Mouse (Mus musculus): ENCODE results near the gene Irs1.

GRCm38 (mm10) chr1:82320456-82320855, 29.2 kb upstream of the Irs1 start:
- TF ChIP-seq USF1 (IDR thresholded peaks at IDR 0.05; ENCODE audit: low read depth) (no peak), POLR2A (IDR thresholded peaks at IDR 0.05; ENCODE audit: insufficient read length, low read depth) (no peak), MAX (IDR thresholded peaks at IDR 0.05; ENCODE audit: low read depth) (no peak), MYOG (IDR thresholded peaks at IDR 0.05; ENCODE audit: control insufficient read depth in 1 of 3, insufficient read depth in 1 of 3, insufficient read length in 2 of 3, low read depth in 2 of 3) (peak in 2 of 3 experiments; percentile 80 to 94), TCF12 (IDR thresholded peaks at IDR 0.05; ENCODE audit: insufficient read depth, poor library complexity, severe bottlenecking) (peak; percentile 97), E2F4 (IDR thresholded peaks at IDR 0.05; ENCODE audit: insufficient read depth) (no peak), CEBPB (IDR thresholded peaks at IDR 0.05; ENCODE audit: insufficient read depth, poor library complexity, severe bottlenecking) (peak; percentile 59; the same call in 1 of the 2 replicates), MYOD1 (IDR thresholded peaks at IDR 0.05; ENCODE audit: control insufficient read depth in 1 of 3, insufficient read length in 2 of 3, low read depth in 2 of 3) (peak; percentile 78 to 95 (median 88)), REST (IDR thresholded peaks at IDR 0.05; ENCODE audit: insufficient read depth, insufficient read length) (no peak)

Measured in myocyte (in vitro differentiated cells).